Mouse (Mus musculus) T-helper 17 cell (primary cell): ENCODE measurements at regions not wholly inside any gene's neighbourhood (a gene's known extent, or its start where the extent isn't known, plus 50 kb on each side); places are given as distances from the start of the nearest gene placed in this dataset.

Source experiments
- in situ Hi-C, 2 experiments: fragments of 300-600 bp; cut with MboI, MseI; formaldehyde crosslinking; loops; 1 replicate in 1 of 2; 2 replicates in 1 of 2; pipeline ENCODE4 v1.15.1; 2025; ENCODE audit warnings: high pct_unique_total_duplicates in 2 of 2

DNA sequence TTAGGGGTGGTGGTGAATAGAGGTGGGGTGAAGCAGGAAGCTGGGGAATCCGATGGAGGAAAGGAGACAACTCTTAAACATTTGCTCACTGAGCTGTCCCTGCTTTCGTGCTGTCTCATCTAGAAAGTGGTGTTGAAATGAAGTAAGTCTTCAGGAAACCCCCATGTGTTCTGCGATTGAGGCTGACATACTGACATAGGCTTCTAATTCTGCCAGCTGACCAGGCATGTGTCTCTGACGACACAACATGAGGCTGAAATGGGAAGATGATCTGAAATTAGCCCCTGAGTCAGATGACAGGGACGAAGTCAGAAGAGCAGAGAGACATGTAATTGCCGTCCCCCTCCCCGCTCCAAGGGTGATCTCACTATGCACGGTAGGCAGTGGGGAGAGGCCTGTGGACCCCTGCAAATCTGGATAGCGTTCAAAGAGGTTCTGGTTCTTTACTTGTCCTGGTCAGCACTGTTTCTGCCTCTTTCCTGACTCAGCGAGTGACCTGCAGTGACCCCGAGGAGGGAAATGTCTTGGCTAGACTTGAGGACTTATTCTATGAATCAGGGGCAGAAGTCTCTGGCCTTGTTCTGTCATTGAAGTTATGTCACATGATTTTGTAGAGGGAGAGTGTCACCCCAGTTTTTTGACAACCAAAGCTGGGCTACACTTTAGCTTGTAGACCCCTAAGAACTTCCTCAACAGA lies 117.0 kb upstream of the Id2 start:
- in situ Hi-C loops, result no loop called here

DNA sequence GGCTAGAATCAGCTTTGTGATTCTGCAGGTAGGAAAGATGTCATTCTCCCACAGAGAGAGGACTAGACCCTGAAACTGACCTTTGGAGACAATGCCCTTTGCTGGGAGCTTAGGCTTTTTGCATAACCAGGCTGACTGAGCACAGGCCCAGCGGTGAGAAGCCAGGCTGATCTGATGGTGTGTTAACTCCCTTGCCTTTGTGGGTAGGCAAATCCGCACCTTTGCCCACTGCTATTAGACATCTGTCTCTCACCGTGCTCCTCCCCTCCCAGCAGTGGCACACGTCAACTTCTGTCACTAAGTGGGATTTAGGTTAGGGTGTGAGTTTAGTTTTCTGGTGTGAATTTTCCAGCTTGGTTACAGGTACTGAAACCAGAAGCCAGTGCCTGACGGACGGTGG lies 114.4 kb upstream of the Id2 start:
- in situ Hi-C loops, result no loop called here

DNA sequence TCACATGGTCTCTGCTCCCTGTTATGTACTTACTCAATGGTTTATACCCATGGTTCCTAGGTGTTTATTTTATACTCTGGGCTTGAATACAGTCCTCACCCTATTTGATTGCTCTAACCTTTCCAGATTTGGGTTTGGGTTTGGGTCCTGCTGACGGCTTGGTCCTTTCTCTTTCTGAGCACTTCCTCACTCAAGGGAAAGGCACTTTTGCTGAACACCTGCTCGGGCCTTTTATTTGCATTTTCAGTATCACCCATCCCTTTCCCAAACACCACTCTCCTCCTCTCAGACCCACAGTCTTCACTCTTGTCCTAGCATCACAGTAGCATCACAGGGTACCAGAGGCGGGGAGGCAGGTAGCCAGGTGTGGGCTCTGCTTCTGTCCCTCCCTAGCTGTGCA lies 113.7 kb upstream of the Id2 start:
- in situ Hi-C loops, result no loop called here

DNA sequence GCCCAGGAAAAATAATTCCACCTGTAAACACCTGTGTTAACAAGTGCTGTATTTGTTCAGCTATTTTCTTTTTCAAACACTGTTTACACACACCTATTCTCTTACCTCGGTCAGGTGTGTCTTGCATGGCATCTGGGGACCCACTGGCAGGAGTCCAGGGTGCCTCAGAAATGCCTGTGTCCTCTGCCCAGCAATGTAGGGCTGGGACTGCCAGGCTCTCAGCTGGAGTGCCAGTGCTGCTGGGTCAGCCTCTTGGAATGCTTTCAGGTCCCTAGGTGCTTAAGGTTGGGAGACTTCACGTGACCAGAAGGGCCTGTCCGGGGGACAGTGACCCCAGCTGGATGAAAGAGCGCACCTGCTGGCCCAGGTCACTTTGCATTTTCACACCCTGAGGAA lies 112.4 kb upstream of the Id2 start:
- in situ Hi-C loops, result no loop called here

DNA sequence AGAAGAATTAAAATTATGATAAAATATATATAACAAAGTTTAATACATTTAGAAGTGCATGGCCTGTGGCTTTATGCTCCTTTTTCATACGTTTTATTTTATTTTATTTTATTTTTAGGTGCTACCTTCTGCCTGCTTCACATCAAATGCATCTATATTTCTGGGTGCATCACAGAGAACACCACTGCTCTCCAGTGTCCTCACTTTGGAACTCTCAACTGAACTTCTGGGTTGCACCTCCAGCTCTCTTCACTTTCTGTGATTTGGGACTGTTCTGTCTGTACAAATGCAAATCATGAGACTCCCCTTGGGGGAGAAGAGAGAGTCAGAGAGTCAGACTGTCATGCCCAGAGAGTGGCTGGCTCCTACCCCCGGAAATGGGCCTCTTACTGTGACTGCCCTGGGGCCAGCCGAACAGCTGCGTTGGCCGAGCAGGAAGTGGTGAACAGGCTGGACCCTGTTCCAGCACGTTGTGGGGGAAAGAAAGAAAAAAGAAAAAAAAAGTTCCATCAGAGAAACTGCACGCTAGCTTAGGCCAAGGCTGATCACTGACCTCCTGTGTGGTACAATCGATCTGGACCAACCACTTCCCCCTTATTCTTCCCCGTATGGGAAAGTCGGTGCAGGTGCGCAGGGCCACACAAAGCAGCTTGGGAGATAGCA lies 111.9 kb upstream of the Id2 start:
- in situ Hi-C loops, result no loop called here

DNA sequence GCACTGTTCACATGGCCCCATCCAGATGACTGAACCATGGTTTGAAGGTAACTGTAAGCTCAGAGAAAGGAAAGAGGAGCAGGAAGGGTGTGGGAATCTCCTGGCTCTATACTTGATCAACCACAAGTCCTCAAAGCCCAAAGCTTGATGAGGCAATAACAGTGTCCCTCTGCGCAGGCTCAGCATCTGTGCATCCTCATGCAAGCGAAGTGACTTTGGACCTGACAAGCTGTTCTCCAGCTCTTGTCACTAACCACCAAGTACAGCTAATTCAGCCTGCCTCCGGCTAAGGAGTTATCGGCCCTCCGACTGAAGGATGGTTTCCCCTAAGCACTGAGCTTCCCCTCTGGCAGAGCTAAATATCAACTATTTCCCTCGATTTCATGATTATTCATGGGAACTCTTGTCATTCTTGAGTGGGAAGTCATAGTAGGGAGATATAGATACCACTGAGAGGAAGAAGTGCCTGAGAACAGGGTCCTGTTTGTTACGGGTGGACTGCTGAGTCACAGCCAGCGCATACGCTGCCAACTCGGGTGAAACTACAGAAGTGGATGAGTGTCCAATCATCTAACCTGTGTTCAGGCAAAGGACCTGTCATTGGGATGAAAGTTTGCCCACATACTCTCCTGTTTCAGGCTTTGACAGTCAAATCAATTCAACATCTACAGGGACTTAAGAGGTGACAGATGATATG lies 106.6 kb upstream of the Id2 start:
- in situ Hi-C loops, result no loop called here

DNA sequence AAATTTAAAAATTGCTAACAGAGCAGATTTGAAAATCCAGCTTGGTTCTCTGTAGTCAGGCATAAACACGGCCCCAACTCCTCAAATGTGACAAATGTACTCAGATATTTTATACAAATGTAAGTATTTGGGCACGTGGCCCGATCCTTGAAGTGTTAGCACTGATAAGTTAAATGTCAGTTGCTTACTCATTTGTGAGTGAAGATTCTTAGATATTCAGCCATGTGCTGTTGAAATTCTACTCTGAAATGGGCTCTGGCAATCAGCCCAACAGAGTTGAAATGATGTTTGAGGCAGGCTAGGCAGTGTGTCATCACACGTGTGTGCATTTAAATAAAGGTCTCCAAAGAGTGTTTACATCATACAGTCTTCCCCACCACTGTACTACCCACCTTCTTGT lies 103.2 kb upstream of the Id2 start:
- in situ Hi-C loops, result no loop called here

DNA sequence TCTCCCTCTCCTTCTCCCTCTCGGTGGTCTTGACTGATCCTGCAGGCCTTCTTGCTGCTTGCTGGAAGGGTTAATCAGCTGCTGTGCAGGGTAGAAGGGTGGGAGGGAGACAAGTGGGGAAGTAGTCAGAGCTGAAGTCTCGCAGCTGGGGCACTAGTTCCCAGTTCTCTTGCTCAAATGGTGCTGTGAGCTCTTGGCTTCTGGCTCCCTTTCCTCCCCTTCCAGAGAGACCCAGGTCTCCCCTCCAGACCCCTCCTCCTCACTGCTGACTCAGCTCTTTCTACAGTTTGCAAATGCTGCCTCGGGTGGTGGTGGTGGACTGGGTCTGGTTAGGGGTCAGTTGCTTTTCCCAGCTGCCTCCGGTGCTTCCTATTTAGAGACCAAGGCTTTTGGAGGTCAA lies 100.8 kb upstream of the Id2 start:
- in situ Hi-C loops, result loop anchor here in 1 of 2 experiments (10.0 to 25.0 kb wide), 2 partner anchors 483 to 865 kb away; no protein-coding TSS in a partner anchor

DNA sequence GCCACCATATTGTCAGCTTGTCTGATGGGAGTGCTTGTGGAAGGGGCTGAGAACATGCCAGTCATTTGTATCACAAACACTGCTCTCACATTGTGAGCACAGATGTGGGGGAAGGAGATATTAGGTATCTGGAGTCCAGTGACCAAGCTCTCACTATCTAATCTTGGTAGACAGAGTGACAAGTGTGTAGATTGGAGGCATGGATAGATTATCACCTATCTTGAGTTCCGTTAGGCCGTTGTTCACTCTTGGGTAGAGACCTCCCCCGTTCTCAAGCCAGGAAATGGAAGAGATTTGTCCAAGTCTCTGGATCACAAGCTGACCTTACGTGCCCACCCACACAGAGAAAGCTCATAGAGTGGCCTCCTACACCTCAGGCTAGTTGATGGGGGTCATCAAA lies 99.1 kb upstream of the Id2 start:
- in situ Hi-C loops, result loop anchor here in 1 of 2 experiments (10.0 to 25.0 kb wide), 2 partner anchors 481 to 866 kb away; no protein-coding TSS in a partner anchor

DNA sequence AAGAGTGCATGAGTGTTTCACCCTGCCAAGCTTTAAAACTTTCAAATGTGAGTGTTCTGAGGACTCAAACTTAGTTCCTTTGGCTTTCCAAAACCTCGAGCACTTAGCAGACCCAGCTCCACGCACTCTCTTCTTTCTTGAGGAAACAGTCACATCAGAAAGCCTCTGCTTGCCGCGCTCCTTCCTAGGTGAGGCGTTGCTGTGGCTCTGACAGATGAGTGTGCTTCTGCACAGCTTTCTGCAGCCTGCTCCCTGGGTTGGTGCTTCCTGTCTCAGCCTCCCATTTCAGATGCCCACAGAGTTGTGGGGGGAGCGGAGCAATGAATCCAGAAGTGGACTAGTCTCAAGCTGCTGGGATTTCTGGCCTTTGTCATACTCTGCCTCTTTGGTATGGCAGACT lies 95.3 kb upstream of the Id2 start:
- in situ Hi-C loops, result loop anchor here in 1 of 2 experiments (10.0 to 25.0 kb wide), 2 partner anchors 477 to 870 kb away; no protein-coding TSS in a partner anchor

DNA sequence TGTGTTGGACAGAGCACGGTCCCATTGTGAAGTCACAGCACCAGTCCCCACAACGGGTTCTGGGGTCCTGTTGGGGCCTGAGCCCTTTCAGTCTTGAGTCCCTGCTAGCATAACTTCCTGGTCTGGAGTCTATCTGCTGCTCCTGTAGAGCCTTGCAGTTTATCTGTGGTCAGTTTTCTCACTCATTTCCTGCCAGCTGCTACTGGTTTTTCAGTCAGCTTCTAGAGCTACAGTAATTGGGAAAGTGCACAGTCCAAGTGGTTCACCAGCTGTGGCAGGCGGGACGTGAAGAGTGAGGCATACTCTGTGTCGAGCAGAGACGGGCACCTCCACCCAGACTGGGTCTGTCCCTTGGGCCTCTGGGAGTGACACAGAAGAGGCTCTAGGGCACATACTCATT lies 93.4 kb upstream of the Id2 start:
- in situ Hi-C loops, result loop anchor here in 1 of 2 experiments (10.0 to 25.0 kb wide), 2 partner anchors 476 to 872 kb away; no protein-coding TSS in a partner anchor

DNA sequence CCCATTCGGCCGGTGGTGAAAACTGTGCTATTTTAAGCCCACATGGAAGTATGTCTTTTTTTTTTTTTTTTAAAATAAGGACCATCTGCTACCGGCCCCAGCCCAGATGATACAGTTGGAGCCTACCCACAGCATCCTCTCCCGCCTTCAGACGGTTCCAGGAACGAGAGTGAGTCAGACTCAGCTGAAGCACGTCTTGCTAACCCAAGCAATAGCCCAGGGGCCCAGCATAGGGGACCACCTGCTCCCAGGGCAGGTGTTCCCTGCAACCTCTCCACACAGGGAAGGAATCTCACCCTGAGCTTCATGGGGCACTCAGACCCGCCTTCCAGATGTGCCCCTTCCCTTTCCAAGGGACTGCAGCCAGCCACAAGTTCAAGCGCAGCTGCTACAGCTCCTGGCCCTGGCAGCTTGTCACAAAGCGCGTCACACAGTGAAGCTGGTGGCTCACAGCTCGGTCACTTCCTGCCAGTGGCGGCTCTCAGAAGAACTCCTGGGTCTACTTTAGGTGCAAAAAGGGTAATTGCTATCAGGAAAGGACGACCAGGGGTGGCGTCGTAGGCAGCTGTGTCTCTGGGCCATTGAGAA lies 92.3 kb upstream of the Id2 start:
- in situ Hi-C loops, result loop anchor here (5.0 to 25.0 kb wide), 3 partner anchors 43 to 873 kb away; partner anchors contain the start of gene Id2 (in 1 of the 2)

DNA sequence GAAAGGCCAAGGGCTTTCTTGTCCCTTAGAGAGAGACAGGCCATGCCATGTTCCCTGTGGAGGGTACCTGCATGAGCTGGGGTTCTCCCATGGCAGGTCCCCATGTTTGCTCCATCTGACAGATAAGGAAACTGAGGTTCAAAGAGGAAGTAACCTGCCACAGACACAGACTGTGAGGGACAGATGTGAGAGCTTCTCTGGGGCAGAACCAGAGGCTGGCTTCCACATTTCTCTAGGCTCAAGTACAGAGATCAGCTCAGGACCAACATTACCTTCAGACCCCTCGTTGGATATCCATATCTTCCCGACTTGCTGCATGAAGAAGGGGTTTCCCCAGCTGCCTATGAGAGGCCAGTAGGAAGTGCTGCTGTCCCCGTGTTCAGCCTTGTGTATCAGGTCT lies 91.6 kb upstream of the Id2 start:
- in situ Hi-C loops, result loop anchor here (5.0 to 25.0 kb wide), 3 partner anchors 44 to 874 kb away; partner anchors contain the start of gene Id2 (in 1 of the 2)

DNA sequence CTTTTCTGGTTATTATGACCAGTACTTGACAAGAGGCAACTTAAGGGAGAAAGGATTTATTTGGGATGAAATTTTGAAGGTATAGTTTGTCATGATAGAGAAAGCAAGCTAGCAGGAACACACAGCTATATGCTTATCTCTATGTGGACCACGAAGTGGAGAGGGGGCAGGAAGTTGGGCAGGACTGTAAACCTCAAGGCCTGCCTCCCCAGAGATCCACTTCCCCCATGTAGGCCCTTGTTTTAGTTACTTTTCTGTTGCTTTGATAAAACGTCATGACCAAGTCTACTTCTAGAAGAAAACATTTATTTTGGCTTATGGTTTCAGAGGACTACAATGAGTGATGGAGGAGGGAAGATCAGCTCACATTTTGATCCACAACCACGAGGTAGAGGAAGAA lies 90.3 kb upstream of the Id2 start:
- in situ Hi-C loops, result loop anchor here (5.0 to 25.0 kb wide), 3 partner anchors 45 to 875 kb away; partner anchors contain the start of gene Id2 (in 1 of the 2)

DNA sequence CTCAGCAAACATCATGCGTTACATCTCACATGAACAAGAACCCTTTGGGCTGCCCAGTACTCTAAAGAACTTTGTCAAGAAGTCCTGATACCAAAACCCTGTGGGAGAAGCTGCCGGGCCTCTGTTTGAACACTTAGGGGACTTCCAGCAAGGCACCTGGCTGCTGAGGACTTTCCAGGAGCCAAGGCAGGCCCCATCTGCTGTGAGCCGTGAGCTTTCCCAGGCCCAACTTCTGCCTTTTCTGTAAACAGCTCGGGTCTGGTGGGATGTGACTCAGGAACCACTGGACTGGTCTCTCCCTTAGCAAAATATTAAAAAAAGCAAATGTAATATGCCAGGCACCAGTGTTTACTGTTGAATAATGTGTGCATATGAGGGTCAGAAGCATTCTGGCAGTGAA lies 85.7 kb upstream of the Id2 start:
- in situ Hi-C loops, result loop anchor here in 1 of 2 experiments (25.0 kb wide), 1 partner anchor 880 kb away; no protein-coding TSS in a partner anchor

DNA sequence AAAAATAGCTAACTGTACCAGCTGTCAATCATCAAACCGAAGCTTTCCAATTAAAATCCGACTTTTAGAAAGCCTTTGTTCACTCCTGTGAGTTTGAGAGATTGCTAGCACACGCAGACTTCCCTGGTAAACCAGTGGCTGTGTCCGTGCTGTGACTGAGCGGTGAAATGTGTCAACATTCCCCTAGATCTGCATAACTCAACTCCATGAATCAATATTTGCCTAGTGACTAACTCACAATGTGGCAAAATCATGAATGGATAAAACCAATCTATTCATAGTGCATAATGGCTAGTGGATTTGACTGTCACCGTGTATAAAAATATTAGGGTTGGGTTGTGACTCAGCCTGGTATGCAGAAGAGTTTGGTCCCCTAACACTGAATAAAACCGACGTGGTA lies 84.4 kb upstream of the Id2 start:
- in situ Hi-C loops, result loop anchor here in 1 of 2 experiments (25.0 kb wide), 1 partner anchor 881 kb away; no protein-coding TSS in a partner anchor

DNA sequence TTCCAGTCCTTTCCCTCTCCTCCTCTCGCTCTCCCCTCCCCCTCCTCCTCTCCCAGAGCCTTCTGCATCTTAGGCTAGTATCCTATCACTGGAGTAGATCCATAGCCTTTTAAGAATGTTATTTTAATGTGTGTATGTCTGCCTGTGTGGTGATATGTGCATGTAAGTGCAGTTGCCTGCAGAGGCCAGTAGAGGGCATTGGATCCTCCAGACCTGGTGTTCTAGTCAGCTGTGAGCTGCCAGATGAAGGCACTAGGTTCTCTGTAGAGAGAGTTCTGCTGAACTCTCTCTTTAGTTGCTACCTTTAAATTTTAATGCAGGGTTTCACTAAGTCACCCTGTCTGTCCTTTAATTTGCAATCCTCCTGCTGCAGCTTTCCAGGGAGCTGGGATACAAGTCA lies 83.9 kb upstream of the Id2 start:
- in situ Hi-C loops, result loop anchor here in 1 of 2 experiments (25.0 kb wide), 1 partner anchor 881 kb away; no protein-coding TSS in a partner anchor

DNA sequence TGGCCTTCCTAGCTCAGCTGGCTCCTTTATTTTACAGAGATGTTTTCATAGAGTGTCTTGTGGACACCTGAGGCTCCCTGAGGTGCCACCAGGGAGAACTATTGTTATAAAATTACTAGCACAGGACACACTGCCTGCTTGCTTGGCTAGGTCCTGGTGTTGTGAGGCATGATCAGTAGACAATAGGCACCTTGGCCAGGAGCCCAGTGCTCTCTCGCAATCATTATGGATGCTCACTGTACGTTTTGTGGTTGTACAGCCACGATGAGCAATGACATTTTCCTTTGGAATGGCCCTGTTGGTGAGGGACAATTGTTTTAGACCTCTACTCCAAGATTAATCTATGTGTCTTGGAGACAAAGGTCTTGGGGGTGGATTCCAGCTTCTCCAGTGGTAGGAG lies 83.3 kb upstream of the Id2 start:
- in situ Hi-C loops, result loop anchor here in 1 of 2 experiments (25.0 kb wide), 1 partner anchor 882 kb away; no protein-coding TSS in a partner anchor

DNA sequence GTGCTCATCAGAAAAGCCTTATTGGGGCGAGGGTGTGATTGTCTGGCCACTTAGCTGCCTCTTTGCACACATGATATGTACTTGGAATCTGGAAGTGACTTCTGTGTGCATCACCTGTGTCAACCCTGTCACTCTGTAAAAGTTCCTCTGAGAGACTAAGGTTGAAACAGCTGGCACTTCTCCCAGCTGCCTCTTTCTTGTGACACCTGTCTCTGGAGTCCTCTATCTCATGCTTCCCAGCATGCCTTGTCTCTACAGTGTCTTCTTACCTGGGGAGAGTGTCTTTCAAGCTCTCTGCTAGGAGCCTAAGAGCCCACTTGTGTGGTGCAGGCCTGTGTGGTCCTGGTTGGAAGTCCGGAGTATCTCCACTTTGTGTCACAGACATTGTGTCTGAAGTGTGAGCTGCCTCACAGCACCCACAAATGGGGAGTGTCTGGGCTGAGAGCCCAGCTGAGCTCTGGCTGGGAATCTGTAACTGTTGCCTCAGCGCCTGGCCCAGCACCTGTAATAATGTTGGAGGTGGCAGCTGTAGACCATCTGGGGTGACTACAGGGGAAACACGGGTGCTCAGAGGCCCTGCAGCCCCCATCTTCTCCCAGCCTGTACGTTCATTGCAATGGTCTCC lies 81.7 kb upstream of the Id2 start:
- in situ Hi-C loops, result loop anchor here in 1 of 2 experiments (25.0 kb wide), 1 partner anchor 884 kb away; no protein-coding TSS in a partner anchor

DNA sequence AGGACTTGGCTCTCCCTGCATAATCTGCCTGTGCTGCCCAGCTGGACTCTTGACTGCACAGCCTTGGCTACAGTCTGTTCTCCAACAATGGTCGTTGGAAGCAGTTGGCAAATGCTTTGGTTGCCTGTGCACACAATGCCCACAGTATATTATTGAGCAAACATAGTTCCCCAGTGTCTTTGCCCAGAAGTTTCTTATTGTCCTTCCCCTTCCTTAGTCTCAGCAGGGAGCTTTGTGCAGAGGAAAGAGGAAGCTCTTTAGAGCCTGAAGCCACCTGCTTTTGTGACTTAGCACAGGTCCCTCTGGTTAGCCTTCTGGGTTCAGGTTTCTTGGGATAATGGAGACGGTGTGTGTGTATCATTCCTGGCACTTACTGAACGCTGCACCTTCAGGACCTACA lies 80.9 kb upstream of the Id2 start:
- in situ Hi-C loops, result loop anchor here in 1 of 2 experiments (25.0 kb wide), 1 partner anchor 884 kb away; no protein-coding TSS in a partner anchor

DNA sequence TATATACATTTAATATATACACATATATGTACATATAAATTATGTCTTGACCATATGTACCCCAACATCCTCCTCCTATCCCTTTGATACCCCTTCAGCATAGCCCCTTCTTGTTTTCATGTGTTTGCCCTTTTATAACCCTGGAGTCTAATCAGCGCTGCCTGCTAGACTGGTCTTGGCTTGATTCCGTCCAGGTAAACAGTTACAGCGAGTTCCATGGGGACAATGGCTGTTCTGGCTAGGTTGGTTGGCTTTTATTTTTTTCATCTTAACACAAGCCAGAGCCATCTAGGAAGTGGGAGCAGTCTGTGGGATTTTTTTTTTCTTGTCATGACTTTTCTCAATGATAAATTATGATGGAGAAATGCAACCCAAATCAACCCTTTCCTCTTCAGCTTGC lies 79.6 kb upstream of the Id2 start:
- in situ Hi-C loops, result loop anchor here in 1 of 2 experiments (25.0 kb wide), 1 partner anchor 886 kb away; no protein-coding TSS in a partner anchor
